In the genomic region with DNA sequence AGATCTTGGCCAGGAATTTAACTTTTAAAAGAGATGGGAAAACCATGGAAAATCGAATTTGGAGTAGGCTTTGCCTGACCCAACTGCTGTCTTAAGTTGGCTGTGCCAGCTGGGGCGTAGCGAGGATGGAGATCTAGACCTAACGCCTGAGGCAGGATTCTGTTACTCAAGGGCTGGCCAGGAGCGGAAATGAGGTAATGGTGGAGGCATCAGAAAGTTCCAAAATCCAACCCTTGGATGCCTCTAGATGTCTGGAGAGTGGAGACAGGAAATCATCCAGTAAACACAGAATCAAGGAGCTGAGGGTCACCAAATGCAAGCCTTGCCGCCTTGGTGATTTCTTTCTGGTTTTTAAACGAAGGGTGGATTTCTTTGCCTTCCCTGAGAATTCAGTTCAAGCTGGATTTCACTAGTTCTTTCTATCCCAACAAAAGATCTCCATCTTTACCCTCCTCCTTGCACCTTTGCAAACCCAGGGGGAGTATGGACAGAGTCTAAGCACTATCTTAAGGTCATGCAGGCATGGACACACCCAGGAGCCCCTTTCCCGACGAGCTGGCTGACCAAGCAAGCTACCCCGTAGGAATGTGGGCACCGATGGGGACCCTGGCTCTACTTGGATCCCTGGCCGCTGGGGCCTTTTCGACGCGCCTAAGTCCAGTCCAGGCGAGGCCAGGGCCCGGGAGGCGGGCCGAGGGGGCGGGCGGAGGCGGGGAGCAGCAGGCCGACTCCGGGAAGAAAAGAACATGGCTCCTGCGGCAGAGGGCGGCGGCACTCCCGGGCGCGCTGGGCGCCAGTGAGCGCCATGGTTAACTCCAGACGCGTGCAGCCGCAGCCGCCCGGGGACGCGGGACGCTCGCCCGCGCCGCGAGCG, we compare ENCODE assay signal across 8 mouse cellular contexts. TPM values are rescaled to one million over a fixed set of nuclear protein-coding genes. Genes with fewer than 3 reads are reported as not detected.
A peak's percentile ranks its signal among the peaks of the same experiment; 100 is the strongest.
DNase-seq lines count a peak whose midpoint lies in the region; ATAC-seq lines count a peak whose summit lies in the region.

A gene (plus strand): TSS at position 619 of the 874 bp plus-strand sequence.

- no peaks in the 10 kb centered on the region for H3K9me3 ChIP-seq in hindbrain, embryonic 12.5 days (replicated peaks)

- no peaks in the 10 kb centered on the region for H3K36me3 ChIP-seq in hindbrain, embryonic 12.5 days

- WGBS in hindbrain, embryonic 12.5 days, result 12% methylated on average over 46 of the region's 46 CpGs

- peak; percentile 89 for ATAC-seq in hindbrain, embryonic 12.5 days (ENCODE audit: low FRiP score)
- no peak for ATAC-seq in inflammation-experienced regulatory T-cells, adult 6 months

- H3K4me1 ChIP-seq in hindbrain, embryonic 12.5 days, result peaks cover 22% of the 10 kb centered on the region

- H3K27me3 ChIP-seq in hindbrain, embryonic 12.5 days, result no peaks in the 10 kb centered on the region

- H3K27ac ChIP-seq in hindbrain, embryonic 12.5 days, result peak within 1 kb of the TSS; percentile 94

- H3K4me2 ChIP-seq in hindbrain, embryonic 12.5 days (replicated peaks), result peak within 1 kb of the TSS; percentile 68

- DNase-seq in adrenal gland, adult 18-20 months (ENCODE audit: low spot score in 2 of 2), result peak; percentile 80 to 85
- peak; percentile 85 to 90 for DNase-seq in cerebellum, postnatal 25 days
- peak; percentile 65 for DNase-seq in gastrocnemius, adult 18-20 months (ENCODE audit: low spot score)
- DNase-seq in layer of hippocampus, postnatal 36 days, result peak; percentile 57 to 66
- peak; percentile 74 for DNase-seq in lung, postnatal 25 days (ENCODE audit: low spot score)
- peak; percentile 49 for DNase-seq in retina, postnatal 7 days (ENCODE audit: low read depth, low spot score)

- H3K9ac ChIP-seq in hindbrain, embryonic 12.5 days, result peak within 1 kb of the TSS; percentile 93

- H3K4me3 ChIP-seq in hindbrain, embryonic 12.5 days, result peak within 1 kb of the TSS; percentile 73

RNA-seq across cellular contexts. Expression of the gene that starts here (rescaled TPM):
- total RNA-seq in adrenal gland, adult 18-20 months (2021), result 10 to 100 TPM; 34.4 to 39.9 TPM
- total RNA-seq in gastrocnemius, adult 18-20 months (2021), result 10 to 100 TPM in 1 of 2 experiments, 1 to 10 TPM in 1; 6.5 to 10.9 TPM
- 21.8 and 24.1 TPM in 2 replicates for polyA plus RNA-seq in hindbrain, embryonic 12.5 days (2016; fragmentation: Nextera tagmentation; extraction: Ambion mirVana)
- total RNA-seq in layer of hippocampus, postnatal 36 days (2021), result 10 to 100 TPM; 32.6 to 37.1 TPM
- under 1 TPM in 1 of 3 experiments, not detected in 2; 0.18 TPM for polyA plus RNA-seq in inflammation-experienced regulatory T-cells, adult 6 months (2017; shearing (Covaris generic))

Comparison
In these comparisons a context has a peak if more than half of its experiments do, and no peak if none do; other contexts are left out.
1. RNA of the gene that starts here (polyA plus RNA-seq): 21.8 to 24.1 TPM in hindbrain, embryonic 12.5 days; 0.18 TPM in inflammation-experienced regulatory T-cells, adult 6 months; every median in the first group is over 10 times any median in the second.
2. Peak in every context shown above with its lines, with median percentiles within 50 percentile points of each other: DNase-seq.